Mouse (Mus musculus): ENCODE measurements around the gene Ptrh2. TPM values are rescaled to one million over a fixed set of nuclear protein-coding genes. Genes with fewer than 3 reads are reported as not detected.

The Ptrh2 gene
- polyA plus RNA-seq (2015; fragmentation: Nextera tagmentation; extraction: Ambion mirVana): 26.6 and 28.8 TPM in 2 replicates

GRCm38 (mm10) chr11:86683395-86684125, at the start of gene Ptrh2, which contains the start of gene Vmp1:
Gene Ptrh2 (plus strand): TSS chr11:86683985.
Gene Vmp1 (minus strand): TSS chr11:86683836.
- peak; percentile 93 for ATAC-seq (ENCODE audit: insufficient read depth, low FRiP score)
- under 1% methylated on average over 56 of the region's 56 CpGs for WGBS
- H3K36me3 ChIP-seq (ENCODE audit: control insufficient read depth, insufficient read depth, low read length): no peaks in the 10 kb centered on the region

DNA sequence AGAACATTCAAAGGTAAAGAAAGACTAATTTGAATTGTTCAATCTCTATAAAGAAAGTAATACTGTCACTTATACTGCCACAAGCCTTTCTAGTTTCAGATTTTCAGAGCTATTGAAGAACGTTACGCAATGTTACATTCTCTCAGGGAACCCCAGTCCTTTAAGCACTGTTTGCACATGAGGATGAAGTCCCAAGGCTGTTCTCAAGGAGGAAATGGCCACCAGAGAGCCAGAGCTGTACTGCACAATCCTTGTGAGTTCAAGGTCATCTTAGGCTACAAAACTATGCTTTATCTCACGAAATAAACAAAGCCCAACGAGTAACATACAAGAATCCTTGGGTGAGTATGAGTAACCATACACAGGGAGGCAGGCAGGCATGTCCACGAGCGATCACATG, 49.4 kb upstream of the Ptrh2 start:
- Histone ChIP-seq H3K27ac (ENCODE audit: low read length) (peak overlapping the region; percentile 39; the same call in 1 of the 2 replicates), H3K4me3 (replicated peaks; ENCODE audit: low read length) (no peak overlapping the region), H3K4me2 (ENCODE audit: low read depth, low read length) (no peak overlapping the region), H3K4me1 (ENCODE audit: control insufficient read depth, insufficient read depth, low read length) (no peaks in the 10 kb centered on the region), H3K36me3 (ENCODE audit: control insufficient read depth, insufficient read depth, low read length) (no peaks in the 10 kb centered on the region), H3K27me3 (ENCODE audit: control insufficient read depth, insufficient read depth, low read length) (no peaks in the 10 kb centered on the region), H3K9ac (ENCODE audit: low read length) (no peak overlapping the region), H3K9me3 (replicated peaks; ENCODE audit: control insufficient read depth, low read length) (no peaks in the 10 kb centered on the region)
- no peak for ATAC-seq (ENCODE audit: insufficient read depth, low FRiP score)
- 76% methylated on average over 6 of the region's 6 CpGs for WGBS

More at GRCm38 (mm10) chr11:86683395-86684125, at the start of gene Ptrh2, which contains the start of gene Vmp1:
- Histone ChIP-seq H3K4me1 (ENCODE audit: control insufficient read depth, insufficient read depth, low read length) (peaks cover 14% of the 10 kb centered on the region), H3K9me3 (replicated peaks; ENCODE audit: control insufficient read depth, low read length) (no peaks in the 10 kb centered on the region), H3K9ac (ENCODE audit: low read length) (peak within 1 kb of the TSS; percentile 92), H3K4me2 (ENCODE audit: low read depth, low read length) (peak within 1 kb of the TSS; percentile 74), H3K27me3 (ENCODE audit: control insufficient read depth, insufficient read depth, low read length) (no peaks in the 10 kb centered on the region), H3K4me3 (replicated peaks; ENCODE audit: low read length) (peak within 1 kb of the TSS; percentile 89), H3K27ac (ENCODE audit: low read length) (peak within 1 kb of the TSS; percentile 95)

DNA sequence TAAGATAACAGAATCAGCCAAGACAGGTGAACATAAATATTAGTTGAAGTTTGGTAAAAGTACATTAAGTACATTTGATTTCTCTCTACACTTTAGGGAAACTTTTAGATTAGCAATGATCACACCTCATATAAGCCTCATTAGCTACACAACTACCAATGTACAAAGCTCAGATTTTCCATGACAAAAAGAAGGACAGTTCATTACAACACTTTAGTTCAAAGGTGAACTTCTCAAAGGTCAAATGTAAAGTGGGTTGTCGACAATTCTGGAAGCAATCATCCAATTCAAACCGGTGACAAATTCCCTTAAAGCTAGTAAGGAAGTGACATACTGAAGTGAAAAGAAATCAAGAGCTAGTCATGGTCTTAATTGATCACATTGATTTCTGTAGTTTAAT, 46.1 kb upstream of the Ptrh2 start:
- peaks cover 3% of the 10 kb centered on the region; the same call in 1 of the 2 replicates for H3K36me3 ChIP-seq (ENCODE audit: control insufficient read depth, insufficient read depth, low read length)
- no peak overlapping the region for H3K4me3 ChIP-seq (replicated peaks; ENCODE audit: low read length)
- no peak overlapping the region for H3K4me2 ChIP-seq (ENCODE audit: low read depth, low read length)
- H3K4me1 ChIP-seq (ENCODE audit: control insufficient read depth, insufficient read depth, low read length): no peaks in the 10 kb centered on the region
- no peak overlapping the region for H3K27ac ChIP-seq (ENCODE audit: low read length)
- no peaks in the 10 kb centered on the region for H3K27me3 ChIP-seq (ENCODE audit: control insufficient read depth, insufficient read depth, low read length)
- no peak for ATAC-seq (ENCODE audit: insufficient read depth, low FRiP score)
- no peak overlapping the region for H3K9ac ChIP-seq (ENCODE audit: low read length)
- WGBS: 71% methylated on average over 2 of the region's 2 CpGs
- H3K9me3 ChIP-seq (replicated peaks; ENCODE audit: control insufficient read depth, low read length): no peaks in the 10 kb centered on the region

GRCm38 (mm10) chr11:86641714-86642113, 42.1 kb upstream of the Ptrh2 start:
- no peak overlapping the region for H3K4me2 ChIP-seq (ENCODE audit: low read depth, low read length)
- 57% methylated on average over 4 of the region's 4 CpGs for WGBS
- no peak overlapping the region for H3K9ac ChIP-seq (ENCODE audit: low read length)
- no peak overlapping the region for H3K4me3 ChIP-seq (replicated peaks; ENCODE audit: low read length)
- no peaks in the 10 kb centered on the region for H3K27me3 ChIP-seq (ENCODE audit: control insufficient read depth, insufficient read depth, low read length)
- ATAC-seq (ENCODE audit: insufficient read depth, low FRiP score): no peak
- no peak overlapping the region for H3K27ac ChIP-seq (ENCODE audit: low read length)
- H3K9me3 ChIP-seq (replicated peaks; ENCODE audit: control insufficient read depth, low read length): no peaks in the 10 kb centered on the region
- H3K4me1 ChIP-seq (ENCODE audit: control insufficient read depth, insufficient read depth, low read length): 0 out of 2 replicates have a peak, but pooled peaks cover 3% of the 10 kb centered on the region
- peaks cover 5% of the 10 kb centered on the region; the same call in 1 of the 2 replicates for H3K36me3 ChIP-seq (ENCODE audit: control insufficient read depth, insufficient read depth, low read length)

DNA sequence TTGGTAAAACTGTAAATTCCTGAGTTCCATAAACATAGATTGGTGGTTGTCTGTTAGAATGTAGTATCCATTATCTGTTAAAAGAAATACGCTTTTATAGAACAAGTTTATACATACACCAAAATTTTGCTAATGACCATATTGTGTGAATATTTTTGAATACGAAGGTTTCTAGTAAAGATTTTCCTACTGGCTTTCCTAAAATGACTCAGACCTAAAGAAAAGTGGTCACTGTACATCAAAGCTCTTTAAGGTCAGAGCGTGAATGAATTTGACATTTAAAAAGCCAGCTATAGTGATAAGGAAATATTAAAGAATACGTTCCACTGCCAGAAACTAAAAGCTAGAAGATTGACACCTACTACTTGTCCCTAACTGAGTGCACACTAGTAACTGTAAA, 39.2 kb upstream of the Ptrh2 start:
- H3K9me3 ChIP-seq (replicated peaks; ENCODE audit: control insufficient read depth, low read length): no peaks in the 10 kb centered on the region
- peaks cover 5% of the 10 kb centered on the region; the same call in 1 of the 2 replicates for H3K36me3 ChIP-seq (ENCODE audit: control insufficient read depth, insufficient read depth, low read length)
- H3K27me3 ChIP-seq (ENCODE audit: control insufficient read depth, insufficient read depth, low read length): no peaks in the 10 kb centered on the region
- no peak overlapping the region for H3K9ac ChIP-seq (ENCODE audit: low read length)
- no peak overlapping the region for H3K27ac ChIP-seq (ENCODE audit: low read length)
- WGBS: 83% methylated on average over 4 of the region's 4 CpGs
- 0 out of 2 replicates have a peak, but pooled peaks cover 3% of the 10 kb centered on the region for H3K4me1 ChIP-seq (ENCODE audit: control insufficient read depth, insufficient read depth, low read length)
- no peak for ATAC-seq (ENCODE audit: insufficient read depth, low FRiP score)
- H3K4me2 ChIP-seq (ENCODE audit: low read depth, low read length): no peak overlapping the region
- H3K4me3 ChIP-seq (replicated peaks; ENCODE audit: low read length): no peak overlapping the region

DNA sequence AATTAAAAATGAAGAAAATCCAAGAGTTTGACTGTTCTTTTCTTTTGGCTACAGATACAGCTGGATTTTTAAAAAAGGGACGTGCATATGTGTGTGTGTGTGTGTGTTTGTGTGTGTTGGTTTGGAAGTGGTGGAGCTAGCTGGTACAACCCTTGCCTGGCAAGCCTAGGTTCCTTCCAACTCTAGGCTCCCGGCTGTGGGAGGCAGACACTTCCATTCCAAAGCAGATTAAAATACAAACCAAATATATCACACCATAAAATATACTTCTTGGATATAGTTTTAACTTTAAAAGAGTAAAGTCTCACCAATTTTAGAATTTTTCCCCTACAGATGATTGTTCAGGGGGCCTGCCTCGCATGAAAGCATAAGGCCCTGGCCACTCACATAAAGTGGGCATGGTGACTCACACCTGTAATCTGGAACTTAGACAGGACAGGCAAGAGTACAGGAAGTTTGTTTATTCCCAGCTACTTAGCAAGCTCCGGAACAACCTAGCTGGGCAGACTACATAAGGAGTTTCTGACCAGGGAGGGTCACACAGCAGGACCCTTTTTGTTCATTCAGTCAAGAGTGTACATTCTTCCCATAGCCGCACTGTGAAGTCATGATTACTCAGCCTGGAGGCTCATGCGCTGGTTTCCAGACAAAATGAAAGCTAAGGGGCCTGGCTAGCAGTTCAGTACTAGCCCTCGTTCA, 37.5 kb upstream of the Ptrh2 start:
- H3K27me3 ChIP-seq (ENCODE audit: control insufficient read depth, insufficient read depth, low read length): no peaks in the 10 kb centered on the region
- H3K36me3 ChIP-seq (ENCODE audit: control insufficient read depth, insufficient read depth, low read length): peaks cover 5% of the 10 kb centered on the region; the same call in 1 of the 2 replicates
- H3K4me3 ChIP-seq (replicated peaks; ENCODE audit: low read length): no peak overlapping the region
- no peak overlapping the region for H3K4me2 ChIP-seq (ENCODE audit: low read depth, low read length)
- peak; percentile 83; the same call in 1 of the 2 replicates for ATAC-seq (ENCODE audit: insufficient read depth, low FRiP score)
- H3K9ac ChIP-seq (ENCODE audit: low read length): 0 out of 2 replicates have a peak overlapping the region, but pooled peaks have one; percentile 12
- 53% methylated on average over 7 of the region's 7 CpGs for WGBS
- H3K27ac ChIP-seq (ENCODE audit: low read length): peak overlapping the region; percentile 69
- 0 out of 2 replicates have a peak, but pooled peaks cover 3% of the 10 kb centered on the region for H3K4me1 ChIP-seq (ENCODE audit: control insufficient read depth, insufficient read depth, low read length)
- H3K9me3 ChIP-seq (replicated peaks; ENCODE audit: control insufficient read depth, low read length): no peaks in the 10 kb centered on the region

DNA sequence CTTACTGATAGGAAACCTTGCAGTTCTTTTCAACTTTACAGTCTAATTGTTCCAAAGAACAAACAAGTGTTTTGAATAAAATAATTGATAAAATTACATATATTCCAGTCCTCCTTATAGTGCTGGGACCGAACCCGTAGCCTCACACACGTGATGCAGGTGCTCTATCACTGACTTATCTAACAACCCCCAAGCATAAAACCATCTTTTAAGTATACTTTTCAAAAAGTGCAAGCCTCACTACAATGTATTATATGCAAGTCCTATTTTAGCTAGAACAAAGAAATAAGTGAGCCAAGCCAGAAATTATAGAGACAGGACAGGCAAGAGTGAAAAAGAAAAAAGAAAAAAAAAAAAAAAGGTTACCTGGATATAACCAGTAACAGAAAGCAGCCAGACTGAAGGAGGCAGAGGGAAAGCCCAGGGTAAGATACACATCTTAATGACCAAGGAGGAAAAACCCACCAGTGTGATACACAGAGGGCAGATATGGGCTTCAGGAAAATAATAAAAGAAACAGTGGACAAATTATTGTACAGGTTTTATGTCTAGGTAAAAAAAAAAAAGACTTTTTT, 36.8 kb upstream of the Ptrh2 start:
- no peak for ATAC-seq (ENCODE audit: insufficient read depth, low FRiP score)
- H3K4me3 ChIP-seq (replicated peaks; ENCODE audit: low read length): no peak overlapping the region
- WGBS: 80% methylated on average over 3 of the region's 3 CpGs
- peak overlapping the region; percentile 69 for H3K27ac ChIP-seq (ENCODE audit: low read length)
- no peak overlapping the region for H3K4me2 ChIP-seq (ENCODE audit: low read depth, low read length)
- 0 out of 2 replicates have a peak, but pooled peaks cover 3% of the 10 kb centered on the region for H3K4me1 ChIP-seq (ENCODE audit: control insufficient read depth, insufficient read depth, low read length)
- no peak overlapping the region for H3K9ac ChIP-seq (ENCODE audit: low read length)
- H3K9me3 ChIP-seq (replicated peaks; ENCODE audit: control insufficient read depth, low read length): no peaks in the 10 kb centered on the region
- H3K27me3 ChIP-seq (ENCODE audit: control insufficient read depth, insufficient read depth, low read length): no peaks in the 10 kb centered on the region
- H3K36me3 ChIP-seq (ENCODE audit: control insufficient read depth, insufficient read depth, low read length): peaks cover 5% of the 10 kb centered on the region; the same call in 1 of the 2 replicates

GRCm38 (mm10) chr11:86647706-86648447, 35.9 kb upstream of the Ptrh2 start:
- H3K27ac ChIP-seq (ENCODE audit: low read length): no peak overlapping the region
- H3K9me3 ChIP-seq (replicated peaks; ENCODE audit: control insufficient read depth, low read length): no peaks in the 10 kb centered on the region
- H3K4me2 ChIP-seq (ENCODE audit: low read depth, low read length): no peak overlapping the region
- no peaks in the 10 kb centered on the region for H3K27me3 ChIP-seq (ENCODE audit: control insufficient read depth, insufficient read depth, low read length)
- H3K9ac ChIP-seq (ENCODE audit: low read length): no peak overlapping the region
- no peak for ATAC-seq (ENCODE audit: insufficient read depth, low FRiP score)
- no peak overlapping the region for H3K4me3 ChIP-seq (replicated peaks; ENCODE audit: low read length)
- 0 out of 2 replicates have a peak, but pooled peaks cover 3% of the 10 kb centered on the region for H3K4me1 ChIP-seq (ENCODE audit: control insufficient read depth, insufficient read depth, low read length)
- H3K36me3 ChIP-seq (ENCODE audit: control insufficient read depth, insufficient read depth, low read length): 0 out of 2 replicates have a peak, but pooled peaks cover 2% of the 10 kb centered on the region
- 80% methylated on average over 15 of the region's 15 CpGs for WGBS
